Mouse (Mus musculus) ES-Bruce4 (cell line): ENCODE data around the gene Stk38. TPM values are rescaled to one million over a fixed set of nuclear protein-coding genes. Genes with fewer than 3 reads are reported as not detected.
"Not testable (repeated sequence)": the region's sequence is repeated elsewhere in the genome, so short reads cannot be mapped to it uniquely, and the experiment has no call there.

Experiments
- H3K27ac ChIP-seq: 2 replicates; pipeline ENCODE4 v1.5.1; 2012; ENCODE audit warnings: low read length, inconsistent platforms; ENCODE audit not compliant: insufficient read depth
- H3K27me3 ChIP-seq: 2 replicates; pipeline ENCODE4 v1.6.1; 2012; ENCODE audit warnings: mild to moderate bottlenecking, low read length, inconsistent platforms; ENCODE audit not compliant: control insufficient read depth, poor library complexity, insufficient read depth, severe bottlenecking
- H3K36me3 ChIP-seq: 2 replicates; pipeline ENCODE4 v1.6.1; 2012; ENCODE audit warnings: inconsistent platforms, mild to moderate bottlenecking, low read length, moderate library complexity; ENCODE audit not compliant: control insufficient read depth, poor library complexity, insufficient read depth, severe bottlenecking
- H3K4me1 ChIP-seq: one replicate; pipeline ENCODE4 v1.8.1; 2011; ENCODE audit warnings: low read length; ENCODE audit not compliant: control insufficient read depth, insufficient read depth
- H3K4me3 ChIP-seq: 2 replicates; pipeline ENCODE4 v1.5.1; 2011; ENCODE audit warnings: low read depth, mild to moderate bottlenecking, low read length
- H3K9ac ChIP-seq: 2 replicates; pipeline ENCODE4 v1.6.1; 2012; ENCODE audit warnings: low read depth, mild to moderate bottlenecking, inconsistent platforms; ENCODE audit not compliant: poor library complexity, severe bottlenecking
- H3K9me3 ChIP-seq: replicated peaks from 2 replicates; pipeline ENCODE4 v1.6.1; 2012; ENCODE audit warnings: mild to moderate bottlenecking, low read length, inconsistent platforms; ENCODE audit not compliant: control insufficient read depth, poor library complexity, insufficient read depth, severe bottlenecking
- CTCF ChIP-seq: IDR thresholded peaks from one replicate; pipeline ENCODE4 v1.8.1; 2011; ENCODE audit warnings: low read depth, low read length
- EP300 ChIP-seq: IDR thresholded peaks from 2 replicates; pipeline ENCODE4 v1.6.1; 2011; ENCODE audit warnings: low read depth, low read length; ENCODE audit not compliant: insufficient read depth
- POLR2A ChIP-seq: IDR thresholded peaks from one replicate; pipeline ENCODE4 v1.8.1; 2011; ENCODE audit warnings: low read length; ENCODE audit not compliant: insufficient read depth
- polyA plus RNA-seq: library from polyadenylated mRNA; stranded (reverse); fragments of >200 nt; gene quantifications from 2 replicates; pipeline ENCODE4 v1.2.4, GENCODE M21; 2011; ENCODE audit warnings: low read depth; ENCODE audit not compliant: missing spikeins, insufficient read depth, insufficient read length

Stk38 gene
- polyA plus RNA-seq, 1 experiment, result 171 TPM

GRCm38 (mm10) chr17:29043583-29043982 is 35.8 kb upstream of the Stk38 start:
- Histone ChIP-seq H3K36me3 (peaks cover 61% of the 10 kb centered on the region), H3K4me3 (no peak overlapping the region), H3K4me1 (no peaks in the 10 kb centered on the region), H3K9ac (no peak overlapping the region), H3K27ac (0 out of 2 replicates have a peak overlapping the region, but pooled peaks have one; percentile 23), H3K9me3 (no peaks in the 10 kb centered on the region), H3K27me3 (no peaks in the 10 kb centered on the region)
- TF ChIP-seq EP300 (no peak), POLR2A (no peak), CTCF (no peak)

GRCm38 (mm10) chr17:29042569-29042968 is 34.8 kb upstream of the Stk38 start:
- Histone ChIP-seq H3K4me1 (no peaks in the 10 kb centered on the region), H3K27me3 (no peaks in the 10 kb centered on the region), H3K4me3 (no peak overlapping the region), H3K36me3 (peaks cover 71% of the 10 kb centered on the region), H3K9me3 (no peaks in the 10 kb centered on the region), H3K27ac (no peak overlapping the region), H3K9ac (no peak overlapping the region)
- TF ChIP-seq CTCF, result no peak
- no peak for TF ChIP-seq EP300
- TF ChIP-seq POLR2A, result no peak

GRCm38 (mm10) chr17:29041632-29042031 is 33.8 kb upstream of the Stk38 start:
- not testable (repeated sequence) for H3K4me3 ChIP-seq, H3K27me3 ChIP-seq, H3K4me1 ChIP-seq, H3K9me3 ChIP-seq, H3K9ac ChIP-seq, H3K27ac ChIP-seq
- H3K36me3 ChIP-seq, result peaks cover 78% of the 10 kb centered on the region

- peak overlapping the region; percentile 7; the same call in 1 of the 2 replicates for H3K4me3 ChIP-seq
- no peaks in the 10 kb centered on the region for H3K4me1 ChIP-seq
- peaks cover 89% of the 10 kb centered on the region for H3K36me3 ChIP-seq
- H3K27ac ChIP-seq, result no peak overlapping the region
- no peak overlapping the region for H3K9ac ChIP-seq
- no peaks in the 10 kb centered on the region for H3K9me3 ChIP-seq
- TF ChIP-seq CTCF, result no peak
- TF ChIP-seq POLR2A, result no peak
- no peak for TF ChIP-seq EP300
- H3K27me3 ChIP-seq, result no peaks in the 10 kb centered on the region
These were observed 31.6 kb upstream of the Stk38 start for GRCm38 (mm10) chr17:29039351-29039750.

- no peaks in the 10 kb centered on the region for H3K9me3 ChIP-seq
- 0 out of 2 replicates have a peak overlapping the region, but pooled peaks have one; percentile 7 for H3K27ac ChIP-seq
- peaks cover 68% of the 10 kb centered on the region for H3K36me3 ChIP-seq
- peak overlapping the region; percentile 23; the same call in 1 of the 2 replicates for H3K4me3 ChIP-seq
- H3K4me1 ChIP-seq, result no peaks in the 10 kb centered on the region
- H3K9ac ChIP-seq, result peak overlapping the region; percentile 89
- no peaks in the 10 kb centered on the region for H3K27me3 ChIP-seq
- TF ChIP-seq CTCF, result no peak
- no peak for TF ChIP-seq EP300
- TF ChIP-seq POLR2A, result no peak
These were observed 27.7 kb upstream of the Stk38 start for GRCm38 (mm10) chr17:29035506-29035905.

GRCm38 (mm10) chr17:29034264-29034663 is 26.5 kb upstream of the Stk38 start:
- Histone ChIP-seq H3K4me1 (peaks cover 1% of the 10 kb centered on the region), H3K27me3 (no peaks in the 10 kb centered on the region), H3K4me3 (peak overlapping the region; percentile 99), H3K9ac (peak overlapping the region; percentile 89), H3K9me3 (no peaks in the 10 kb centered on the region), H3K27ac (no peak overlapping the region; the same call in 1 of the 2 replicates), H3K36me3 (peaks cover 57% of the 10 kb centered on the region)
- TF ChIP-seq EP300 (no peak), CTCF (no peak), POLR2A (no peak)
